Mouse (Mus musculus) gastrocnemius, postnatal 10 days (tissue): Measurements from ENCODE around the gene Sec31b. TPM values are rescaled to one million over a fixed set of nuclear protein-coding genes. Genes with fewer than 3 reads are reported as not detected.

Experiments used
- DNase-seq: peaks from one replicate; pipeline ENCODE4 v3.0.0; 2021; ENCODE audit warnings: mixed read lengths
- long read RNA-seq, 2 experiments: library from polyadenylated mRNA; stranded (forward); transcript quantifications; one replicate each; pipeline ENCODE4 v2.0.0; 2021
- total RNA-seq, 2 experiments: library from RNA; stranded (reverse); gene quantifications; 2 replicates each; pipeline ENCODE4 v1.2.3; 2021

Gene Sec31b
- total RNA-seq: 1 to 10 TPM; 5.1 to 5.6 TPM
- long read RNA-seq, experiment 1, partial matches to known transcripts: 10 of 28 reads
- long read RNA-seq, experiment 1, other reads (novel, unspliced or antisense): 15 of 28 reads
- long read RNA-seq, experiment 2, partial matches to known transcripts: 3 of 20 reads
- long read RNA-seq, experiment 2, other reads (novel, unspliced or antisense): 15 of 20 reads

DNA sequence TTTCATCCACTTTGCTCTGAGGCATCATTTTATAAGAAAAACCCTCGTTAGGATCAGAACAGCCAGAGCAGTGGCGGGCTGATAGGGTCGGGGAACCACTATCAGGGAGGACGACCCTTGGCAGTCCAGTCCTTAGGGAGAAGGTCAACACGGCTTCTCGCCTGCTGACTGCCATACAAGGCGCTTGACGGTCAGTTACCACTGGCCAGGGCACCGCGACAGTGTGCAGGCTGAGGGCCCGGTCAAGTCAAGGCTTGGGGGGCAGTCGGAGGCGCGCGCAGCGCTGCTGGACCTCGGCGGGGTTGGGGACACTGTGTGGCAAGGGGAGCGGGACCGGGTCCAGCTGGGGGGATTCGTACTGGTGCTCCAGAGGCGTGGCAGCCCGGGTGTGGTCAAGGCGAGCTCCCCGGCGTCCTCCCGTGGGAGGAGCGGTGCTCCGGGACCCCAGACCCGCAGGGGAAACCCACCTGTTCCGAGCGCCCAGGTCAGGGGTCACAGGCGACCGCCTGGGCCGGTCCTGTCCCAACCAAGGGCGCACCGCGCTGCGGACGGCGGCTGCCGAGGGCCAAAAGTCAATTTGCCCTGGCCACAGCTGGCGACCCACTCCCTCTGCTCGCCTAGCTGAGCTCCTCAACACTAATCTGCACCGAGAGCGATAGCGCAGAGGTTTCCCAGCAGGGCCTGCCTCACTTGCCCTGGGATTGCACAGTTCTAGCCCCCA is at the start of gene Sec31b:
Sec31b (minus strand) TSS at position 544 of the 721 bp plus-strand sequence.
- DNase-seq: peak; percentile 62

DNA sequence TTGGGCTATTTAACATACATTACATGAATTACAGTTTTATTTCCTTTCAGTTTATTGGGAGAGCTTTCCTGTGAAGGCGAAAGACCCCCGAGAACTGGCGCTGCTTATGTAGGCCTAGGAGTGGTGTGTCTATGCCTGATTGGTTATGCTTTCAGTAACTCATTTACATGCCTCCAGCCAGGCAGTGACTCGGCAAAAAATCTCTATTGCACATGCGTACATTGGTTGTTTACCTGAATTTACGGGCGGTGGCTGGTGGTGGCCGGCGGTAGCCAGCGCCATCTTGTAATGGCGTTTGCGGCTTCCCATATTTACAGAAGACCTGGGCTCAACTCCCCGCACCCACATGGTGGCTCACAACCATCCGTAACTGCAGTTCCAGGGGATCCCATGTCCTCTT is 48.5 kb upstream of the Sec31b start:
- no peak for DNase-seq

DNA sequence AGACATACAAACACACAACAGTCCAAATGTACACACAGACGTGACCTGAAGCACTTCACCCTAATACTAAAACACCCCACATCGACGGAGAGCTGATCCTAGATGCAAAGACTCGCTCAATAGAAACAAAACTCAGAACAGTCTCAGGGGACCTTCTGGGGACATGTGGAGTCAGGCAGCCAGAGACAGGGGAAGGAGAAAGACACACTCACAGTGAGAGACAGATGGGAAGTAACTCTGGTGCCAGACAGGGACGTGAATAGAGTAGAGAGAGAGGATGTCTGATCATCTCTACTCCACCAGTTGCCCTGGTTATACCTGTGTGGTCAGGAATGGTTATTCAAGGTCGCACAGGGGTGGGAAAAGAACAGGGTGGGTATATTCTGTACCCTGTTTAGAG is 46.0 kb upstream of the Sec31b start:
- no peak for DNase-seq

DNA sequence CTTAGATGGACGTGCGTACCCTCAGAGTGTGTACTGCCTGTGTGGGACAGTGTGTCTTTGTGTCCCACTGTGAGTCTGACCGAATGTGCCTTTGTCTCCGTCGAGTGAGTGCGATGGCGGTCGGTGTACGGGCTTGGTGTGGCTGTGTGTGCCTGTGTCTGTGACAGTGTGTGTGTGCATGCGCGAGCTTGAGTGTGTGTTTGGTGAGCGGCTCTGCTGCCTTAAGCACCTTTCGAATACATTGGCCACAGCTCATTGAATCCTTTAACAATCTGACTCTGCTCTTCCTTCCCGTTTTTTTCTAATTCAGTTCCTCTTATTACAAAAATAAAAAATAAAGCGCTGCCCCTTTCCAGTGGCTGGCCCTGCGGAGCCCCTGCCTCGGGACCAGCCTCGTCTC is 45.3 kb upstream of the Sec31b start:
- no peak for DNase-seq

DNA sequence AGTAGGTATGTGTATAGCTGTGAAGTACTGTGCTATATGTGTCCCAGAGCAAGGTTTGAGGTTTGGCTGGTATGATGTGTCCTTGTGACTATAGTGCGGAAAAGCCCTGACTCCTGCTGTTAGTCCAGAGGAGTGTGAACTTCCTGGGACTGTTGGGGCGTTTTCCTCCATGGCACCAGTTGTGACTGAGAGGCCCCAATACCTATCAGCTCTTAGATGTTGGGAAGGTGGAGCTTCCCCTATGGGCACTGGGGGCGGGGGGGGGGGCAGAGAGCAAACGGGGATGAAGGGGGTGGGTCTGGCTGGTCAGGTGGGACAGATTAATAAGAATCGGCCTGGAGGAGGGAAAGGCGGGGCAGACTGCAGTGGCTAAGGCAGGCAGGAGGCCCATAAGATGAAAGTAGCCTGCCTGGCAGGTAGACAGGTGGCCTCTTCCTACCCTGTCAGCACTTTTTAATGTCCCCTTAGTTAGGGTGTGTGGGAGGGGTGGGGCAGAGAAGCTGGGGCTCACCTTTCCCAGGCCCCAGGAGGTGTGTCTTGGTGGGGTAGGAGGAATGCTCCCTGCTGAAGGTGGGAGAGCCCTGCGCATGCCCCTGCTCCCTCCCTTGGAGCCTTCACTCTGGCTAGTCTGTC is 44.0 kb upstream of the Sec31b start:
- no peak for DNase-seq

DNA sequence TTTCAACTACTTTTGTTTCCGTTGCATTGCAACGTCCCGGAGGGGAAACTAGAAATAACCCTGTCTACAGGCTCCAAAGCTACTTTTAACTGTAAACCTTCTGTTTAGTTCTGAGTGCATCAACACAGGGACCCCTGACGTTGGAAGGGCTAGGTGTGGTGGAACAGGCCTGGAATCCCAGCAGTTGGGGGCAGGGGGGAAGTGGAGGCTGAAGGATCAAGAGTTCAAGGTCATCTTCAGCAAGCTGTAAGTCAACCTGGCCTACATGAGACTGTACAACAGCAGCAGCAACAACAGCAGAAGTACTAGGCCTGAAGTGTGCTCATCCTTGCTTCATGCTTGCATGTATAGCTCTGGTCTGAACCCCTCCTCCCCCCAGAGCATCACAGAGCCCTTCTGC is 42.4 kb upstream of the Sec31b start:
- no peak for DNase-seq

DNA sequence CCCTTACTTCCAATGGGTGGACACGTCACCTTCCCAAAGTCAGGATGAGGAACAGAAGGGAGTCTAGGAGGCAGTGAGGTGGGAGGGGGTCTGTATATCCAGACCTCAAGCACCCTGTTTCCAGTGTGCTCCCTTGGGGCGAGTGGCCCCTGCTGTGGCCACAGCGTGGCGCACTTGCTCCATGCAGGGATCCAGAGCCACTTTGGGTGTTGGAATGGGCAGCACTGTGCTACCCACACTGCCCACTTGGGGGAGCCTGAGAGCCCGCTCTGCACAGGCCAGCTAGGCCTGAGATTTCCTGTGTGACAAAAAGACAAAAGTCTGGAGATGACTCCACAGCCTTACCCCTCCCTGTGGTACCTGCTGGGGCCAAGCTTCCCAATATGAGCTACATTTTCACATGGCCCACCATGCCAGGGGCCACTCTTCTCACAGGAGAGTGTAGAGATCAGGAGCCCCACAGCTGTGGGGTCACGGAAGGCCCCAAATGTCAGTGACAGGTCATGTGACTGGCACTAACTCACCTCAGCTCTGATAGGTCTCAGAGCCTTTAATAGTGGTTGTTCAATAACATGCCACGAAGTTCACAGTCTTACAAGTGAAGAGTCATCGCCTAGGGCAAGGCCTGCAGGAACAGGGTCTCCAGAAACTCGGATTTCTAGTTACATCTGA is 37.1 kb upstream of the Sec31b start:
- peak; percentile 95 for DNase-seq

DNA sequence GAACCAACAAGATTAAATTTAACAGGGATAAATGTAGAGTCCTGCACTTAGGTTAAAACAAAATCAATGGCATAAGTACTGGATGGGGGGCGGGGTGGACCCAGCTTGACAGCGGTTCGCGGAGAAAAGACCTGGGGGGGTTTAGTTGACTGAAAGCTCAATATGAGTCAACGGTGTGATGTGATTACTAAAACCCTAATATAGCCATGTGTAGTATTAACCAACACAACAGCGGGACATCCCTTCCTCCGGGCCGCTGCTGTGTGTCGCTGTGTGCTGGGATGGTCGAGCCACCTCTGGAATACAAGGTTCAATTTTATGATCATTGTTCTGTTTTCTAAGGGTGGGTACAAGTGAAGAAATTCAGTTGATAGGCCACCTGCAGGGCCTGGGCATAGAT is 36.4 kb upstream of the Sec31b start:
- no peak for DNase-seq

DNA sequence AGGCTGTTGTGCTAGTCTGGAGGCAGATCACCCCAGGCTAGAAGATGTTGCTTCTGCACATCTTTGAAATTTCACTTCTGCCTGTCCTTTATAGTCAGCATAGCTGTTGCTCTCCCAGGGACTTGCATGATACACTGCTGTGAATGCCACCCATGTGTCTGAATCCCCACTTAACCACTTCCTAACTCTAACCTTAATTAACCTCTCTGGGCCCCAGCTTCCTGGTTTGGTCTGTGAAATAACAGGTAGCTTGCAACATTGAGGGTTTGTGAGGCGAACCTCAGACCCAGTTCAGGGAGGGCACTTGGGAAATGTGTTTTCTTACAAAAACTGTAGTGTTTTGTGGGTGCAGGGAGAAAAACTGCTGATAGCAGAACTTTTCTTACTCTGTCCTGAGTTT is 32.4 kb upstream of the Sec31b start:
- no peak for DNase-seq

DNA sequence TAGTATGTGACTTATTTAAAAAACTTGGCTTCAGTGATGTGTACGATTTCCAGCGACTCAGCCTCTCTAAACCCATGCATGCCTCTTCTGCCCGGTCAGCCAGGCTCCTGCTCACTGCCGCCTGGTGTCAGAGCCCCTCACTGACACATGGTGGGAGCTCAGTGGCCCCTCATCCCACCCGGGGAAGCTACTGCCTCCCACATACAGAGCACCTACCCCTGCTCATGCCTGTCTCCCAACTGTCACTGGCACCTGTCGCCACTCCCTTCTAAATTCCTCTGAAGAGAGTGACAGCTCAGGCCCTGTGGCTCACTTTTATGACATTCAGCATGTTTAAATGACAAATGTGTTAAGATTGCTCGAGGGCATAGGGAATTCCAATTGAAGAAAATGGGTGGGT is 30.6 kb upstream of the Sec31b start:
- no peak for DNase-seq

DNA sequence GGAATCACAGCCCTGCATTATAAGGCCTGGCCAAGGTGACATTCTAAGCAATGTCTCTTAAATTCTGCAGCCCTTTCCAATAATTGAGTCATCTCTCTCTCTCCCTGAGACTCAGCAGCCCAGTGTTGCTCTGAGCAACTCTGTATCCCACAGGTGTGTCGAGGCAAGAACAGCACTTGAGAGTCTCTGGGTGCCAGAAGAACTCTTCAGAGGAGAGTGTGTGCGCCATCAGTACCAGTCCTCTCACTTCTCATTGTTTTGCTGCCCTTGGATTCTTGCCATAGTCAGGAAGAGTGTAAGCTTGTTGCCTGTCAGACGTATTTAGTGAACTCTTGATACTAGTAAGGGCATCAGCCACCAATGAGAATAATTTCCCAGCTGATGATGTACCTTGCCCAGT is 22.1 kb upstream of the Sec31b start:
- DNase-seq: no peak

DNA sequence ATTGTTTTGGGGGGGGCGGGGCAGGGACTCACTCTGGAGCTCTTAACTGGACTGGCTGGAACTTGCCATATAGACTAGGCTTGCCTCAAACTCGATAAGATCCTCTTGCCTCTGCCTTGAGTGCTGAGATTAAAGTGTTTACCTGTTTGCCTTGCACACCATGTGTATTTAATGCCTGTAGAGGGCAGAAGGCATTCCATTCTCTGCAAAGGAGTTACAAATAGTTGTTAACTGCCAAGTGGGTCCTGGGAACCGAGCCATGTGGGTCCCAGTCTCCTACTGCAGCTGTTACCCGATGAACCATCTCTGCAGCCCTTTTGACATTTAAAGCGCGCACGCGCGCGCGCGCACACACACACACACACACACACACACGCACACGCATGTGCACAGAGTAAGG is 18.3 kb upstream of the Sec31b start:
- DNase-seq: no peak

DNA sequence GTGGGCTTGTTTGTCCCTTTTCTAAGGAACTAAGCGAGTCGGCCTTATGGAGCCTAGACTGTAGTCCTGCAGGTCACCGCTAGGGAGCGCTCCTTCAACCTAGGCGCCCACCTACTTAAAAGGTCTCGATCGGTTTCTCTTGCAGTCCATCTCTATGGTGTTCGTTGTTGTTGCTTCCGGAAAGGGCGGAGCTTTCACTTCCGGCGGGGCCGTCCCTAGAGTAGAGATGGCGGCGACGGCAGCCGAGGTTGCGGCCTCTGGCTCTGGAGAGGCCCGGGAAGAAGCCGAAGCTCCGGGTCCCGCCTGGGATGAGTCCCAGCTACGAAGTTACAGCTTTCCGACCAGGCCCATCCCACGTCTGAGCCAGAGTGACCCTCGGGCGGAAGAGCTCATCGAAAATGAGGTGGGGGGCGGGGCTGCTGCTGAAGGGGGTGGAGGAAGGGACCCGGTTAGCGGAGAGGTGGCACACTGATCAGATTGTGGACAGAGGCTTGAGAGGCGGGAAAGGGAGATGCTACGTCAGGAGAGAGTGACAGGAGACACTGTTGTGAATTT is 17.1 kb upstream of the Sec31b start, which contains the start of gene Hif1an:
Hif1an (plus strand) TSS at position 199 of the 555 bp plus-strand sequence.
- DNase-seq: peak; percentile 92

DNA sequence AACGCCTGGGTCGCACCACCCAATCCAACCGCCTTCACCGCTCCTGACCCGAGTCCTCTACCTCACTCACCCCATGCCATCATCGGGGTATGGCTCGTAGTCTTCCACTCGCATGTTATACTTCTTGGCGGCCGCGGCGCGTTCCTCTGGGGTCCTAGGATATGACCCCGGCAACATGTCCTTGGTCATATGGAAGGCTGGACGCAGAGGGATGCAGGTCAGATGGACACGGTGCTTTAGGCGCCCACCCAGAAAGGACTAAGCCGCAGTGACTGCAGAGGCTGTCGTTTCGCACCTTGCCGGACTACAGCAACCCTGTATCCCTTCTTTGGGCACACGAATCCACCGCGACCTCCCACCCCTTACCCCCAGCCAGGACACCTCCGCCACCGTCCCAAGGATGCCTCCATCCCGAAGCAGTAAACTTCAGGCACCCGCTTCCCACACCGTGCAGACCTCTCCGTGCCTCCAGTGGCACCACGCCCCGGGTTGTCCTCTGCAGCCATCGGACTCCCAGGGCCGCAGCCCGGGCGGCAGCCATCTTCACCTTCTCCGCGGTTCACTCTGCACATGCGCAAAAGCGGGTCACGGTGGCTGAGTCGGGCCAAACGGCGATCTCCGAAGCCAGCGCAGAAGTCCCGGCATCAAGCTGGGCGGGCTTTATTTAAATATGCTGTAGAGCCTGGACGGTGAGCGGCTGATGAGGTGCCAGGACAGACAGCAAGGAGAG is 9.4 kb upstream of the Sec31b start, which contains the start of gene Ndufb8:
Ndufb8 (minus strand) TSS at position 580 of the 730 bp plus-strand sequence.
- peak; percentile 98 for DNase-seq

DNA sequence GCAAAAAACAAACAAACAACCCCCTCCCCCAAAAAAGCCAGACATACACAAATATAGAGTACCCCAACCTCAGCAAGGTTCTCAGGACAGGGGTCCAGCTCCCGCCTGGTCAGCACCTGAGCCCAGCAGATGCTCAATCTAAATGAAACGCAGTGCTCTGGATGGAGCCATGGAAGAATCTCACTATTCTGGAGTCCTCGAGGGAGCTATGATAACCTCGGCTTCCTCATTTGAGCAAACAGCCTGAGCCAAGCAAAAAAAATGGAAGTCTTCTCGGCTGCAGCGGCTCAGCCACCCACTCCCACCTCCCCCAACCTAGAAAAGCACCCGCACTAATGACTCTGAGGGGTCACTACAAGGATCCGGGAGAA is 8.8 kb upstream of the Sec31b start:
- DNase-seq: no peak

DNA sequence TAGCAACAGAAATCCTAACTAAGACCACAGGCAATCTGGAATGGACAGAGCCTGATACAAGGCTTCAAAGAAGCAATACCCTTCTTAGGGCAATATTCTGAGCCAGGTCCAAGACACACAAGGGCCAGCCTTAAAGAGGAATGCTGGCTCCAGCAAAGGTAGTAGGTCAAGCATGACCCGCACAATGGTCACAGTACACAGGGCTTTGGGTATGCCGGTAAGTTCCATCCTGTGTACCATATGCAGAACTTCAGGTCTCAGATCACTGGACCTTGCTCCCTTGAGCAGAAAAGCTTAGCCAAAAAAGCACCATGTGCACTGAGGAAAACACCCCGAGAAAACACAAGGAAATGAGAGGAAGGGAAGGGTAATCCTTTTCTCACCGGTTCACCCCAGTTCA is 7.6 kb upstream of the Sec31b start:
- DNase-seq: no peak

DNA sequence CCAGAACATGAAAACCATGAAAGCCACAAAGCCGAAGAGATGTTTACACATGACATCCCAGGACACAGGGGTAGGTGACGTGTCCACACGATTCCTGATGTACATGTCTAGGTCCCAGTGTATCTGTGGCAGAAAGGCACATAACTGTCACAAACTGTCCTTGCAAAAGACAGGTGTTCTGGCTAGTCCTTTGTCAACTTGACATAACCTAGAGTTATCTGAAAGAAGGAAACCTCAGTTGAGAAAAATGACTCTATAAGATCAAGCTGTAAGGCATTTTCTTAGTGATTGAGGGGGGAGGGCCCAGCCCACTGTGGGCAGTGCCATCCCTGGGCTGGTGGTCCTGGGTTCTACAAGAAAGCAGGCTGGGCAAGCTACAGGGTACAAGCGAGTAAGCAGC is 7.1 kb upstream of the Sec31b start, which contains the start of gene Gm20538:
Gm20538 (minus strand) TSS at position 101 of the 400 bp plus-strand sequence.
- DNase-seq: no peak

DNA sequence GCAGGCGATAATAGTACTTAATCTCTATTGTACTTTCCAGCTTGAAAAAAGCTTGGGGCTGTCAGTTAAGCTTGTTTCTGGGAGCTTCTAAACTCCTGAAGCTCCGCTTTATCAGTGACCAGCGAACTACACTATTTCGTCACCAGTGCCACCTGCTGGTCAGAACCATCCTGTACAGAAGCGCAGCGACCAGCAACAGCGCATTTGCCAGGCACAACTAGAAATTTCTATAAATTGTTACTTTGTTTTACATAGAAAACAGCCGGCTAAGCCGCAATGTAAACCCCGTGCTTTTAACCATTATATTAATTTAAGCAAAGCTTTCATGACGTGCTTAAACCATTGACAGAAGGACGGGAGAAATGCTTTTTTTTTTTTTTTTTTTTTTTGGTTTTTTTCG is 889 bp downstream of the Sec31b start:
- DNase-seq: peak; percentile 79

DNA sequence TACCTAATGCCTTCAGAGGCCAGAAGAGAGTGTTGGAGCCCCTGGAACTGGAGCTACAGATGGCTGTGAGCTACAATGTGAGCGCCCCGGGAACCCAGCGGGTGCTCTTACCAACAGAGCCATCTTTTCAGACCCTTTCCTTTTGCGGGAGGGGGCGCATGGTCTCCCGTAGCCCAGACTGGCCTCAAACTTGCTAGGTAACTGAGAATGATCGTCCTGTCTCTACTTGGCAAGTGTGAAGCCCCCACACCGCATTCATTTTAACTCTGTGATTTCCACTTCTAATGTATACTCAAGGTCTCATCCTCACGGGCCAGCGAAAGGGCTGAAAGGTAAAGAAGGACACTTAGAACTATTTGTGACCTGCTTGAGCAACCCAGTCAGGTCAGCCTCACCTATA is 1.3 kb downstream of the Sec31b start:
- DNase-seq: no peak

DNA sequence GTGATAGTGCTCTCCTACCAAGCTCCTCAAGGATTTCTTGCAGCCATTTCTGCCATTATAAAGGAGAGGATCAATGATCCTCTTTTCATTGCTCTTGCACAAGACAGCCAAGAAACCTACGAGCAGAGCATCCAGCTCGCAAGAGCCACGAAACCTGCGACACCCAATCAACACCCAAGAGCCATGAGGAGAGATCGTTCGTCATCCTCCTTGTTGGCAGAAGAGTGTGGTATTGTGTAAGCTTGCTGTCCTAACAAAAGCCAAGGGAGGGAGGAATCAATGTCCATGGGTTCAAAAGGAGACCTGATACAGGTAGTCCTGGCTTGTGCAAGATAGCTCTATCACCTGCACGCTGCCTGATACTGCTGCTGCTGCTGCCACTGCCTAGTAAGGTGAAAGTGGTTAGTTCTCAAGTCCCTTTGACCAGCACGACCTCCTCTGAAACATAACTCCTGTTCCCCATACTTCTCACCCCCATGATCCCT is 2.9 kb downstream of the Sec31b start:
- DNase-seq: no peak

DNA sequence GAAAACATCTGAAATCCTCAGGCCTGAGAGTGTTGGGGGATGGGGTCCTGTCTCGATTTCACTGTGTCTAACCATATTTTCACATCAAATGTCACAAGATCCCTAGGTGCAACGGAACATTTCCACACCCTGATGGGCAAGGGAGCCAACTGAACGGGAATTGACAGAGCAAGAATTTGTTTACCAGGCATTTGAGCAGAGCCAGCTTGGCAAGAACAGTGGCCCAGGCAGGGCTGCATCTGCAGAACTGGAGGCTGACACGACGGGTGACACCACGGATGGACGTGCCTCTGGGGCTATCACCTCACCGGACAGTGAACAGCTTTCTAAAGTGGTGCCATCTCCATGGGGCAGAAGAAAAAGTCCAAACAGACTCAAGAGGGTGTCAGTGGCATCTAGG is 8.2 kb downstream of the Sec31b start:
- no peak for DNase-seq

DNA sequence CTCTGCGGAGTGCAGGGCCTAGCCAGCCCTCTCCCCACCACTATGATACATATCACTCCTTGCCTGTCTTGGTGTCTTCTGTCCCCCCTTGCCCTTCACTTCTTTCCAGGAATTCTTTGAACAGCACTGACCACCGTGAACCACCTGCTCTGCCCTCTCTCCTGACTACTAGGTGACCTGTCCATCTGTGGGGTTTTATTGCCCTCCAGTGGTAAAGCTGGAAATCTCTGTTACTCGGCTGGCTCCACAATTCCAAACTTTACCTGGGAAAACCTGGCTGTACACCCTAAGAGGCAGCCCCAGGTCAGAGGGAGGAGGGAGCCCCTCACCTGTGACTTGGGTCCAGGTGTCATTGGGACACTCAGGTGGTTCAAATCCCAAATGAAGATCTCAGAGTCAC is 10.3 kb downstream of the Sec31b start:
- no peak for DNase-seq
